Mouse (Mus musculus) monocyte, adult 2 months (primary cell): ENCODE data around the gene Fat3.

ENCODE experiments used
- DNase-seq, 2 experiments: peaks; one replicate each; pipeline ENCODE4 v3.0.0; 2022; ENCODE audit warnings: low spot score in 2 of 2, low read depth in 1 of 2

Fat3 gene

DNA sequence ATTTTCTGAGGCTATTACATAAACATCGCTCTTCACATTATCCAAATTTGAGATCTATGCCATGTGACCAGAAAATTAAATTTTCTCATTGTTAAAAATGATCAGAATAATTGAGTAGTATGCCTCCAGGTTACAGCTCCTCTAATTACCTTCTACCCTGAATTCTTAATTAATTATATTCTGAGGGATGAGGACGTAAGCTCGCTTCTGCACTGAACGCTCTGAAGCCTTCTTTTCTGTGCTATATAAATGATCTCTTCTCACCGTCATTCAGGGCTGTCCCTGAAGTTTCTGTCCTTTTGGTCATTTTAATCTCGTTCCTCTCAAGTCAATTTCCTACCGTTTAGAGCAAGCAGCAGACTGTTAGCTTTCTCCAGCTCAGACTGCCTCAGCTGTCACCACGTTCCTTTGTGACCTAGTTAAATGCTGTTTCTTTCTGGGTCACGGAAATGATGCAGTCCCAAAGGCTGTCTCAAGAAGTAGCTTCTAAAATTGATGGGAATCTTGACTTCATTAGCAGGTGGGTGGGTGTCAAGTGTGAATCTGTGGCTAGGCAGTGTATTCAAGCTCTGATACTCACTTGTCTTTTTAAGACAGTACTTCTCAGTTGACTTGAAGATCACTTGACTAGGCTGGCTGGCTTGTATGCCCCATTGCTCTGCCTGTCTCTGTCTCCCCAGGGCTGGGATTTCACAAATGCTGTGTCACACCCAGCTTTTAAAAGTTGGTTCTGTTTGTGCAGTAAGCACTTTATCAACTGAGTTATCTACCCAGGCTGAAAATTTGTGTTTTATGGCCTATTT, 596.9 kb downstream of the Fat3 start:
- no peak for DNase-seq

DNA sequence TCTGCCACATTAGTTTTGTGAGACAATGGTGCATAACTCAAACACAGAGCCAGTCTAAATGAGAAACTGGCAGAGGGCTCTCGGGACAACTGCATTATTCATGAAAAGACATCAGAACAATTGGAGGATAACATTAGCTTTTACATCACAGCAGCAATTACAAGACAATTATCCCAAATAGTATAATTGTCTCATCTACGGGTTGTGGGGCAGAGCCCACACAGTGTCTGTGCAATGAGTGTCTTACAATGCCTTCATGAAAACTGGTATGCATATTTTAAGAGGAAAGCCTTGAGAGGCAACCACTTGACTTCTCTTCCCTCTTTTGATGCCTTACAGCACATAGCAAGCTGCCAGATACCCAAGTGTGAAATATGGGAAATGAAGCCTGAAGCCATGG, 603.0 kb downstream of the Fat3 start:
- no peak for DNase-seq

DNA sequence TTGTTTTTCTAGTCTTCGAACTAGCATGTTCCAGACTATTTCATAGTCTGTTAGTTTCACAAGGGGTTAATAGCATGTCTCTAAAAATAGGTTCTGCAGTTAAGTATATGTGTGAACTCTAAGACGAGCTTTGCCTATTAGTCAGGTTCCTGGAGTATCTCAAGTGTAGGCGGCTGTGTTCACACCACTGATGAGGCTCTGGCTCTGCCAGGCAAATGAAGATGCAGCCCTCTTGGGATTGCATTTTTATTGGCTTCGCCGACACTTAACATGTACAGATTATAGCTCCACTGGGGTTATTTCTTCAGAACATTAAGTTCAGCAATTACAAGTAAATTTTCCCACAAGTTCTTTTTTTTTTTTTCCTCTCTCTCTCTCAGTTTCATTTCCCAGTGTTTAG, 614.3 kb downstream of the Fat3 start:
- DNase-seq, result no peak

DNA sequence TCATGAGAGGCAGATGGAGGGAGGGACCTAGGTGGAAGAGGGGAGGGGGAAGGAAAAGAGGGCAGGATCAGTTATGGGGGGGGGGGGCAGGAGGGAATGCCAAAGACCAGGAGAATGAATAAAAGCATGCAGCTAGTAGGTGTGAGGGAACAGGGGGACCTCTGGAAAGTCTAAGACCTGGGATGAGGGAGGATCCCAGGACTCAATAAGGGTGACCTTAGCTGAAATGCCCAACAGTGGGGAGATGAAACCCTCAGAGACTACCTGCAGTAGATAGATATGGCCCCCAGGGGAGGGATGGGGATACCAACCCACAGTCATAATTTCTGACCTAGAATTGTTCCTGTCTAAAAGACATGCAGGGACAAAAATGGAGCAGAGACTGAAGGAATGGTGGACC, 620.3 kb downstream of the Fat3 start:
- no peak for DNase-seq

DNA sequence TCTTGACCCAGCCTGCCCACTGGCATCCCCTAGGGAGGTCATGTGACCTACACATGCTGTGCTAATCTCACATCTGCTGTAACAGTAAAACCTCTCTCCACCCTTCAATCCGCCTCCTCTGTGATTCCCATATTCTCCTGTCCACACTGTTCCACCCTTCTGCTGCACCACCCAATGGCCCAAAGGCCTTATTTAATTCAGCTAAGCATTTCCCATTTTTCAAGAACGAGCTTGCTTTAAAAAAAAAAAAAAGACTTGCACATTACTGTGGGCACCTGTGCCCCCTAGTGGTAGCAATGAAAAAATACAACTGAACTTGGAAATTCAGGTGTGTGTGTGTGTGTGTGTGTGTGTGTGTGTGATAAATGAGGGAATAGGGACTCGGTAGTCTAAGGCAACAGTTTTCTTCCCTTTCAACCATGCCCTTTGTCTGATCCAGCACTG, 620.9 kb downstream of the Fat3 start:
- DNase-seq, result no peak

DNA sequence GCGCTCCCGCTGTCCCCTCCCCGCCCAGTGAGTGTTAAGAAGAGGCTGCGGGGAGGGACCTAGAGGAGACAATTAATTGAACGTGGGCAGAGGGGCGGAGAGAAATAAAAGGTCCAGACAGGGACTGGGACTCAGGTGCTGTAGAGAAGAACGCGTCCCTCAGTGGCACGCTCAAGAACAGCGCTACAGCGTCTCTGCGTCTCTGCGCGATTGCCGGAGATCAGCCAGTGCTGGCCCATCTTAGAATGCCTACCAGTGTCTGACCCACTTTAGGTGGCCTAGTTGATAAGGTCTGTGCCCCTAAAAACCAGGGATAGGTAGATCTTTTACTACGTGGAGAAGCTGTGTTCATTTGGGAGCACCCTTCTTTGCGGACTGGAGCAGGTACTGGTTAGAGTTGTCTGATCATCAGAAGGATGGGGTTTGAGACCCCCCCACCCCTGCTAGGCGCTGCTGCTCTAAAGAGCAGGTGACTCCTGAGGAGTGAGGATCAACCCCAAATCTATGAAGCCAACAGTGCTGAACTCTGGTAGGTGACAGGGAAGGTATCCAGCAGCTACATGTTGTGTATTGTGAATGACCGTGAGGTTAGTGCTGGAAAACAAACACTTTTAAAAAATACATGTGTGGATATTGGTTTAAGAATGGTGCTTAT, 626.5 kb downstream of the Fat3 start, which contains the start of gene Mtnr1b:
TSS of gene Mtnr1b (minus strand) at position 51 of the 655 bp plus-strand sequence.
- no peak for DNase-seq

DNA sequence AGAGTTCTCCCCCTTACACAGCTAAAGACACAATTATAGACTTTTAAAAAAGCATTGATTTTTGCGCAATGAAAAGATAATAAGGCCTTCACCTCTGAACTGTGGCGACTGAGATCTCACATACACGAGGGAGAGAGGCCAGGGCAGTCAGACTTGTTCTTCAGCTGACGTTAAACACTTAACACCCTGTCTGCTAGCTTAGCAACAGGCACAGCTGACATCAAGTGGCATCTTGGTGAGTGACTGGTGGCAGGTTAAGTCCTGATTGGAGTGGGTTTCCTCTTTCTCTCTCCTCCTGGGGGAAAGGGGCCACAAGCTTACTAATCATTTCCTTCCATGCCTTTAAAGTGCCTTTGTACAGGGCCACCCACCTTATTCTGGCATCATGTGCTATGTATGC, 631.1 kb downstream of the Fat3 start:
- DNase-seq, result no peak

DNA sequence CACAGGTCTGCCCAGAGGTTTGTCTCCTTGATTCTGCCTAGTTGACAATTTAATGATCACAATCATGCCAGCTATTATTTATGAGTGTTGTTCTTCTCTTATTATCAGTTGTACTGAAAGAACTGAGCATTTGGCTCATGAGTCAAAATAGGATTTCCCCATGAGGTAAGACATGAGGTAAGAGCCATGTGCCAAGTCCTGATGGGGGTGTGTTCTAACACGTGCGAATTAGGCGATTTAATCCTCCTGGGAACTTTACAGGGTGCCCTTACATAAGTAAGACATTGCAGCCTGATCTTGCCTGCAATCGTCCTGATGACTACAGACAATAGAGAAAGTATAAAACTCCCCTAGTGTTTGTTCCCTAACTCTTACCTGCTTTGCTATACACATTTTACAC, 631.6 kb downstream of the Fat3 start:
- no peak for DNase-seq

DNA sequence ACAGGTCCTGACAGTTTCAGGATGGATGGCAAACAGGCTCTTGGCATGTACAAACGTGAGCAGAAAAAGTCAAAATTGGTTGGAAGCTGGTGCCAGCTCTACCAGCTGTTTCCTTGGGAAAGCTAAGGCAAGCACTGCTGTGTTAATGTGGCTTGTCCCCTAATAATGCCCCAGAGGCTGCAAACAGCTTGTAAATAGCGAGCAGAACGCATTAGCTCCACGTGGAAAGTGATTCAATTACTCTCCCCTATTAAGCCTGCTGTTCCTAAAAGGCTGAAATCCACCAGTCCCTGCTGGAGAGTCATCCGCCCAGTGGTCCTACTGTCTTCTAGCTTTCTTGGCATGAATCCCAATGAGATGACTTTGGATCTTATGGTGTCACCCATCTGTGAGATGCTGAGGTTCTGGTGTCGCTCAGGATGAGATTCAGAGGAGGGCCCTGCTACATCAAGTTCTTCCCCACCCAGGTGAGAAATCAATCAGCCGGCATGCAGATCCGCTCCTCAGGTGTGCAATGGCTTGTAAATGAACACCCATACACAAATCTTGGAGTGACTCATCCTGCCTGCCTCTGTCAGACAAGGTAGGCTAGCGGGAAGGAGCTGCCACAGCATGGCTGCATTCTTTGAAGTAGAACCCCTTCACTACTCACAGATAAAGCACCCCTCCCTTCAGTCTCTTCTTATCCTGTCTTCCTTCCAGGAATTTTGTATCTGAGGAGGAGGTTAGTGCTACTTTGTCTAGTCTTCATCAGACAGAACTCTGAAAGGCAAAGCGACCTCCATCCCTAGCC, 634.6 kb downstream of the Fat3 start:
- DNase-seq, result no peak

DNA sequence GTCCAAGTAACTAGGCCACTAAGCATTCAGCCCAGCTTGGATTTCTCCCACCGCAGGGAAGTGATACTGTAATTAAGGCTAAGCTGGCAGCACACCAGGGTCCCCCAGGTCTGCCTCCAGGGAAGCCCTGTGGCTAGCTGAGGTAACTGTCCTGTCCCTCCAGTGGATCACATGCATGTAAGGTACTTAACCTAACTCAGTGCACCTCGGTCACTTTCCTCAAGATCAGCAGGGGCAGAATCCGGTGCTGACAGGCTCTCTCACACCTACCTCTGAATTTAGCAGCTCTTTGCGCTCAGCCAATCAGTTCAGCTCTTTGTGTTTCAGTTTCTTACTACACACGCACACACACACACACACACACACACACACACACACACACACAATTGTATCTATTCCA, 639.7 kb downstream of the Fat3 start:
- no peak for DNase-seq
